Mouse (Mus musculus) spleen, postnatal 14 days (tissue): ENCODE data around the gene Sypl2.
A peak's percentile ranks its signal among the peaks of the same experiment; 100 is the strongest.

Experiments used
- DNase-seq, 2 experiments: peaks; one replicate each; pipeline ENCODE4 v3.0.0; 2021 to 2022; ENCODE audit warnings: low spot score in 2 of 2

Sypl2 gene

DNA sequence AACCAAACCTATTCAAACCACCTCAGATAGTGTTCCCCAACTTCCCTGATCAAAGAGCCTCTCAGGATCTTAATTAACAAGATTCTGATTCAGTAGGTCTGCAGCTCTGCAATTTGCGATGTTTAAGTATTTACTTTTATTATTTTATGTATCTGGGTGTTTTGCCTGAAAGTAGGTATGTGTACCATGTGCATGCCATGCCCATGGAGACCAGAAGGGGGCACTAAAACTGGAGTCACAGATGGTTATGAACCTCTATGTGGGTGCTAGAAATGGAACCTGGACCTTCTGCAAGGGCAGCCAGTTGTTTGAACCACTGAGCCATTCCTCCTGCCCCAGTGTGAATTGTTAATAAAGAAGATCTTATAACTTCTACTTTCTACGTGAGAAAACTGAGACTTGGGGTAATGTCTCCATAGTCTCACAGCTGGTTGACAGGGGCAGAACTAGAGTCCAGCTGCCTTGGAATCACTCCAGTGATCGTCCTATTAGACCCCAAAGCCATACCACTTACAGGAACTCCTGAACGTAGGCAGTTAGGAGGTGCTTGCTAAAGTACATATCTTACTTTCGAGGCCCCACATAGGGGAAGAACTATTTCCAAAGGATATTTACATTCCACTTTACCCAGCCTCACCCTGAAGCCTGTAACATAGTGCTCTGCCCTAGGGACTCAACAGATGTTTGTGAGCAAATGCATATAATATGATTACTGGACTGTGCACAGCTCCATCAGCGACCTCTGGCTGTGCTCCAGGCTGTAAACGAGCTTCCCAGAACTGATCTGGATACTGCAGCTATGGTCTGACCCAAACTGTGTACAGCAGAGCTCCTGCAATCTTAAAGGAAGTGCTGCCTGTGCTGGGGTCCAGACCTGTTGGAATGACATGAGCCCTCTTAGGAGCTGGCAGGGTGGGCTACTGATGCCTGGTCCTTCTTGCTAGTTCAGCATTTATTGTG is 47.4 kb downstream of the Sypl2 start:
- DNase-seq: no peak

DNA sequence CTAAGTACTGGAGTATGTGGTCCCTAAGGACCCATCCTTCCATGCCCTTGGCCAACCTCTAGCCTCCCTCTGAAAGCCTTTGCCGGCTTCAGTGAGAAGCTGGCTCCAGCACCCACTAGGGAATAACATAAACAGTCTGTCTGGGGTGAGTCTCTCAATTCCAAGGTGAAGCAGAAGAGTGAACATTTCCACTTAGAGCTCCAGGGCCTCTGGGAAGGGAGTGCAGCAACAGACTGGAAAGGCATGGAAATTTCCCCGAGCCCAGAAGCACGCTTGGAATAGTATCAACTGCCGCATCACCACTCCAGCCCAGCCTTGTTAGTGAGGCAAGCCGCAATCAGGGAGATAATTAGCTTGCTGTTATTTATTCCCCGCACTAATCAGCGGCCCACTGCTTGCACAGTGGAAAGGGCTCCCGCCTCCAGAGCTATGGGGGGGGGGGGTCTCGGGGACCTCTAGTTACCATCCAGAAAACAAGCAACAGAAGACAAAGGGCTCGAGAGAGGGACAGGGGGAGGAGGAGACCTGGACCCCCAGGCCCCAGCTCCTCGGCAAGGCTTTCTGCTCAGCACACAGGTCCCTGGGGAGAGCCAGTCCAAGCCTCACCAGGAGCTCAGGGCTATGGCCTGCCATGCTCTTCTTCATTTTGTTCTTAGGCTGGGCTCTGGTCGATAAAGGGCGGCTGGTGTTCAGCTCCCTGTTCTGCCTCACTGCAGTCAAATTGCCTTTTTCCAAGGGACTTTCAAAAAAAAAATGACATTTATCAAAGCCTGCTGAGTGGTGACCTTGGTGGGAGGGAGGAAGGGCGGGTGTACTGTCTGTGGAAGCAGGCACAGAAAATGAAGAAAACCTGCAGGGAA is 51.5 kb downstream of the Sypl2 start:
- no peak for DNase-seq

- DNase-seq: no peak
These were observed 57.2 kb downstream of the Sypl2 start for GRCm38 (mm10) chr3:108169199-108169598.

GRCm38 (mm10) chr3:108167499-108167898 is 58.9 kb downstream of the Sypl2 start:
- no peak for DNase-seq

DNA sequence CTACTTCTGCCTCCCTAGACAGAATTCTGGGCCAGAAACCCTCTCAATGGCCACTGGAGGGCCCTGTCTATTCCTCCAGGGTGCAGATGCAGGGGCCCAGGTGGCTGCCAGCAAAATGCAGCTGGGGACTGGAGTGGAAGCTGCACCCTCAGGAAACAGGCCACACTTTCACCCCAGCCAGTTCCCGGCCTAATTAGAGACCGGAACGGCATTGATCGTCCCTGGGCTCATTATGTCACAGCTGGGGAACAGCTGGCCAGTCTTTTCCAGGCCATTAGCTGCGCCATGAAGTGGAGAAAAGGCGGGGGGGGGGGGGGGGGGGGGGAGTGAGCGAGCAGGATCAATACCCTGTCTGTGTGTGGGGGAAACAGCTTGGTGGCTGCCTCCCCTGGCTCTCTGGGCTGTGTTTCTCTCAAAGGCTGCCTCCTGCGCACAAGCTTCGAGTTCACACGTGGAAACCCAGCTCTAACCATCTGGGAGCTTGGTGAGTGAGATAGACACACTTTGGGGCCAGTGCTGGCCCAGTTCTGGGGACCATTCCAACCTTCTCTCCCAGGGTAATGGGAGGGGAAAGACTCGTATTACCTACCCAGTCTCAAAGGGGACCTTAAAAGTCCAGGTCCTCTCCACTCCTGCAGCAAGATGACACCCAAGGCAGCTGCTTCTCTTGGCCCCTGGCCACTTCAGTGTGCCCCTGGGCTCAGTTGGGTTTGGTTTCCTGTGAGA is 59.8 kb downstream of the Sypl2 start:
- no peak for DNase-seq

DNA sequence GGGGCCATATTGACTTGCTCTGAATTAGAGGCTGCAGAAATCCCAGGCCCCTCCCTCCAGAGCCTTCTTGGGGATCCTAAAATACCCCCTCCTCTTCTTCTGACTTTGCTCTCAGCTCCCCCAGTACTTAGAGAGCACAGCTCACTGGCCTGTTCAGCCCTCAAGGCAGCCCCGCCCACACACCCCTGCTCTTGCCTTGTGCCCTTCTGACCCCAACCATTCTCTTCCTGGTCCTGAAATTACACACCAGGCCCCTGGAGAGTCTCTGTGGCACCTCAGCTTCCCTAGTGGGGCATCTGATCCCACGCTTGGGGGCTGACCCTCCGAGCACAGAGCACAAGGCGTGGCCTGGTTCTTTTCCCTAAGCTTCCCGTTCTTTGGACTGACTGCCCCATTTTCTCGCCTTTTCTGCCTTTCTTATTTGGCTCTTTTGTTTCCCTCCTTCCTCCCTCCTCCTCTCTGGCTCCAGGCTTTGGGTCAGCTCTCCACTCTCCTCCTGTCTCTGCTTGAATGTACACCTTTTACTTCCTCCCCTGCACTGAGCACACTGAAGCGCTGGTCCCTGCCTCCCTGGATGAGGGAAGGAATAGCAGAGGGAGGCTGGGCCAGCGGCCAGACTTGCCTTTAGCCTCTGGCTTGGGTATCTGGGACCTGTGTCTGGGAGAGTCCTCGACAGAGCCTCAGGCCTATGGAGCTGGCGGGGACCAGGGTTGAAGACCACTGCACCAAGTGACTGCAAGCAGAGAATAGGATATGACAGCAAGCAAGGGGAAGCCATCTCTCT is 60.7 kb downstream of the Sypl2 start:
- no peak for DNase-seq

- peak; percentile 44 to 75 for DNase-seq
These were observed 61.6 kb downstream of the Sypl2 start for GRCm38 (mm10) chr3:108164807-108165206.

DNA sequence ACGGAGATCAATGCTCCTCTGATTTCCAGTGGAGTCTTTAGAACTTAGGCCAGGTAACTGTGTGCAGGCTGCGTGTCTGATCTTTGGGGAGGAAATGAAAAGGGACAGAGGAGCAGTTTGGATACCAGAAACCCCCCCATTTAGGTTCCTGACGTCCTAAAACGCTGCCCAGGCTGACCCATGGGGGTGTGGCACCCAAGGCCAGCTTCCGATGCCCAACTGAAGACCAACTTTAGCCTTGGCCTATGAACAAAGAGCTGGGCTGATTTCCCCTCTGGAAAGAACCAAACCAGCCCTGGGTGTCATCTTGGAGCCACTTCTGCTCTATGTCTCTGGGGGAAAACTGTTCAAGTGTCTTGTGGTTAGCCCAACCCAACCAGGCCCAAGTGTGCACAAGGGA is 62.4 kb downstream of the Sypl2 start:
- DNase-seq: no peak
